Mouse (Mus musculus): ENCODE data around the gene Ric1. TPM values are rescaled to one million over a fixed set of nuclear protein-coding genes. Genes with fewer than 3 reads are reported as not detected.

Gene Ric1
- total and polyA plus RNA-seq, 2 experiments from 2014 or later = 12.0 to 39.5 TPM

GRCm38 (mm10) chr19:29482148-29482547 is 39.9 kb upstream of the Ric1 start:
- no peaks in the 10 kb centered on the region for H3K4me1 ChIP-seq (ENCODE audit: insufficient read depth, low read length)
- ATAC-seq (no peak), DNase-seq (ENCODE audit: low spot score) (no peak)
- no peaks in the 10 kb centered on the region for H3K36me3 ChIP-seq (ENCODE audit: insufficient read depth, low read length)
- H3K4me3 ChIP-seq (ENCODE audit: low read length) = no peak overlapping the region
- 74% methylated on average over 5 of the region's 5 CpGs for WGBS
- no peaks in the 10 kb centered on the region for H3K9me3 ChIP-seq (ENCODE audit: low read length)
- H3K27me3 ChIP-seq (ENCODE audit: insufficient read depth, low read length) = no peaks in the 10 kb centered on the region
- TF ChIP-seq CTCF (IDR thresholded peaks at IDR 0.05; ENCODE audit: low read depth) = no peak
- no peak overlapping the region for H3K9ac ChIP-seq (replicated peaks; ENCODE audit: low read length)
- no peak overlapping the region for H3K27ac ChIP-seq
- no peak overlapping the region for H3K4me2 ChIP-seq (ENCODE audit: low read depth, low read length)

GRCm38 (mm10) chr19:29482637-29483036 is 39.4 kb upstream of the Ric1 start:
- H3K27me3 ChIP-seq (ENCODE audit: insufficient read depth, low read length) = no peaks in the 10 kb centered on the region
- H3K27ac ChIP-seq = no peak overlapping the region
- H3K4me1 ChIP-seq (ENCODE audit: insufficient read depth, low read length) = no peaks in the 10 kb centered on the region
- ATAC-seq = no peak
- no peak overlapping the region for H3K4me3 ChIP-seq (ENCODE audit: low read length)
- no peak overlapping the region for H3K9ac ChIP-seq (replicated peaks; ENCODE audit: low read length)
- no peak overlapping the region for H3K4me2 ChIP-seq (ENCODE audit: low read depth, low read length)
- no peak for TF ChIP-seq CTCF (IDR thresholded peaks at IDR 0.05; ENCODE audit: low read depth)
- DNase-seq (ENCODE audit: low spot score) = no peak
- WGBS = 47% methylated on average over 3 of the region's 3 CpGs
- H3K9me3 ChIP-seq (ENCODE audit: low read length) = no peaks in the 10 kb centered on the region
- H3K36me3 ChIP-seq (ENCODE audit: insufficient read depth, low read length) = no peaks in the 10 kb centered on the region

- no peak for TF ChIP-seq CTCF (IDR thresholded peaks at IDR 0.05; ENCODE audit: low read depth)
- H3K27ac ChIP-seq = no peak overlapping the region
- WGBS = 75% methylated on average over 2 of the region's 2 CpGs
- H3K9ac ChIP-seq (replicated peaks; ENCODE audit: low read length) = no peak overlapping the region
- H3K9me3 ChIP-seq (ENCODE audit: low read length) = no peaks in the 10 kb centered on the region
- no peak for ATAC-seq
- no peaks in the 10 kb centered on the region for H3K4me1 ChIP-seq (ENCODE audit: insufficient read depth, low read length)
- no peak overlapping the region for H3K4me2 ChIP-seq (ENCODE audit: low read depth, low read length)
- no peaks in the 10 kb centered on the region for H3K27me3 ChIP-seq (ENCODE audit: insufficient read depth, low read length)
- no peaks in the 10 kb centered on the region for H3K36me3 ChIP-seq (ENCODE audit: insufficient read depth, low read length)
- no peak overlapping the region for H3K4me3 ChIP-seq (ENCODE audit: low read length)
- no peak for DNase-seq (ENCODE audit: low spot score)
These were observed 38.7 kb upstream of the Ric1 start for GRCm38 (mm10) chr19:29483386-29483785.

- Histone ChIP-seq H3K27me3 (ENCODE audit: insufficient read depth, low read length) (no peaks in the 10 kb centered on the region), H3K27ac (no peak overlapping the region), H3K4me3 (ENCODE audit: low read length) (no peak overlapping the region), H3K36me3 (ENCODE audit: insufficient read depth, low read length) (no peaks in the 10 kb centered on the region), H3K4me2 (ENCODE audit: low read depth, low read length) (no peak overlapping the region), H3K4me1 (ENCODE audit: insufficient read depth, low read length) (no peaks in the 10 kb centered on the region), H3K9me3 (ENCODE audit: low read length) (no peaks in the 10 kb centered on the region), H3K9ac (replicated peaks; ENCODE audit: low read length) (no peak overlapping the region)
- WGBS = 49% methylated on average over 2 of the region's 2 CpGs
- ATAC-seq (no peak), DNase-seq (ENCODE audit: low spot score) (no peak)
- TF ChIP-seq CTCF (IDR thresholded peaks at IDR 0.05; ENCODE audit: low read depth) = no peak
These were observed 37.5 kb upstream of the Ric1 start for GRCm38 (mm10) chr19:29484537-29484936.

GRCm38 (mm10) chr19:29485257-29485948 is 36.7 kb upstream of the Ric1 start:
- H3K27me3 ChIP-seq (ENCODE audit: insufficient read depth, low read length) = no peaks in the 10 kb centered on the region
- no peaks in the 10 kb centered on the region for H3K4me1 ChIP-seq (ENCODE audit: insufficient read depth, low read length)
- H3K27ac ChIP-seq = no peak overlapping the region
- no peak overlapping the region for H3K4me3 ChIP-seq (ENCODE audit: low read length)
- H3K4me2 ChIP-seq (ENCODE audit: low read depth, low read length) = no peak overlapping the region
- 91% methylated on average over 3 of the region's 3 CpGs for WGBS
- no peak for DNase-seq (ENCODE audit: low spot score)
- no peaks in the 10 kb centered on the region for H3K9me3 ChIP-seq (ENCODE audit: low read length)
- no peak overlapping the region for H3K9ac ChIP-seq (replicated peaks; ENCODE audit: low read length)
- TF ChIP-seq CTCF (IDR thresholded peaks at IDR 0.05; ENCODE audit: low read depth) = no peak
- no peak for ATAC-seq
- H3K36me3 ChIP-seq (ENCODE audit: insufficient read depth, low read length) = no peaks in the 10 kb centered on the region

- Histone ChIP-seq H3K9ac (replicated peaks; ENCODE audit: low read length) (no peak overlapping the region), H3K9me3 (ENCODE audit: low read length) (no peaks in the 10 kb centered on the region), H3K4me3 (ENCODE audit: low read length) (no peak overlapping the region), H3K36me3 (ENCODE audit: insufficient read depth, low read length) (no peaks in the 10 kb centered on the region), H3K27me3 (ENCODE audit: insufficient read depth, low read length) (no peaks in the 10 kb centered on the region), H3K27ac (no peak overlapping the region), H3K4me2 (ENCODE audit: low read depth, low read length) (no peak overlapping the region), H3K4me1 (ENCODE audit: insufficient read depth, low read length) (no peaks in the 10 kb centered on the region)
- TF ChIP-seq CTCF (IDR thresholded peaks at IDR 0.05; ENCODE audit: low read depth) = no peak
- 78% methylated on average over 7 of the region's 7 CpGs for WGBS
- peak; percentile 32; the same call in 1 of the 2 replicates for ATAC-seq
- no peak for DNase-seq (ENCODE audit: low spot score)
These were observed 35.4 kb upstream of the Ric1 start for GRCm38 (mm10) chr19:29486545-29487206.

All from hindbrain, postnatal 0 days (tissue).